Mouse (Mus musculus) ES-Bruce4 (cell line): Measurements from ENCODE around the gene Spin2c.

Experiments
- CTCF ChIP-seq: IDR thresholded peaks from one replicate; pipeline ENCODE4 v1.8.1; 2011; ENCODE audit warnings: low read depth, low read length
- EP300 ChIP-seq: IDR thresholded peaks from 2 replicates; pipeline ENCODE4 v1.6.1; 2011; ENCODE audit warnings: low read depth, low read length; ENCODE audit not compliant: insufficient read depth
- POLR2A ChIP-seq: IDR thresholded peaks from one replicate; pipeline ENCODE4 v1.8.1; 2011; ENCODE audit warnings: low read length; ENCODE audit not compliant: insufficient read depth

DNA sequence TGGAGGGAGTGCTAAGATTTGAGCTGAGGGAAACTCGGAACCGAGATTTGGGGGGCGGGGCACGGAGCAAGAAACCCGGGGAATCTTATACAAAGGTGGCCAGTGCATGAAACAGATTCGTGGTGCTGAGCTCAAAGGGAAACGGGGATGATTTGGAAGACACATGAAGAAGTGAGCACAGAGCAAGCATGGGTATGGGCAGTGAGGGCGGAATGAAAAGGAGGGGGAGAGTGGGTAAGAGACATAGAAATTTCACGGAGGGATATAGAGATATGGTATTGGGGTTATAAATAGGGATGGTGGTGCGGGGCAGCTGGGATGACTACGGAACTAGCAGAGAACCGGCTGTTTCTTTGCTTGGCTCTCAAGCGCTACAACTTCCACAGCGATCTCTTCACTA lies 581 bp downstream of the Spin2c start:
- TF ChIP-seq POLR2A (no peak), CTCF (no peak), EP300 (no peak)
